Mouse (Mus musculus): ENCODE results near the gene Lingo4. TPM values are rescaled to one million over a fixed set of nuclear protein-coding genes. Genes with fewer than 3 reads are reported as not detected.

The Lingo4 gene
- polyA plus RNA-seq, 1 experiment from 2014 or later: not detected

GRCm38 (mm10) chr3:94391001-94391400, 7.3 kb upstream of the Lingo4 start:
- H3K27me3 ChIP-seq (replicated peaks; ENCODE audit: control insufficient read depth, insufficient read depth, low read length): no peaks in the 10 kb centered on the region
- no peak overlapping the region for H3K27ac ChIP-seq (ENCODE audit: low read depth, low read length)
- WGBS: 70% methylated on average over 5 of the region's 5 CpGs
- no peak overlapping the region for H3K4me3 ChIP-seq (ENCODE audit: low read depth, low read length)
- ATAC-seq (replicated peaks; ENCODE audit: low FRiP score) (no peak), DNase-seq (ENCODE audit: low spot score) (no peak)
- no peaks in the 10 kb centered on the region for H3K36me3 ChIP-seq (ENCODE audit: control insufficient read depth, insufficient read depth, low read length)
- no peaks in the 10 kb centered on the region for H3K9me3 ChIP-seq (ENCODE audit: control insufficient read depth, low read length)
- no peaks in the 10 kb centered on the region for H3K4me1 ChIP-seq (replicated peaks; ENCODE audit: control insufficient read depth, insufficient read depth, low read length)
- H3K9ac ChIP-seq (ENCODE audit: low read depth, low read length): no peak overlapping the region
- no peak overlapping the region for H3K4me2 ChIP-seq

GRCm38 (mm10) chr3:94392128-94392527, 6.2 kb upstream of the Lingo4 start:
- no peak for DNase-seq (ENCODE audit: low spot score)
- no peak overlapping the region for H3K4me3 ChIP-seq (ENCODE audit: low read depth, low read length)

DNA sequence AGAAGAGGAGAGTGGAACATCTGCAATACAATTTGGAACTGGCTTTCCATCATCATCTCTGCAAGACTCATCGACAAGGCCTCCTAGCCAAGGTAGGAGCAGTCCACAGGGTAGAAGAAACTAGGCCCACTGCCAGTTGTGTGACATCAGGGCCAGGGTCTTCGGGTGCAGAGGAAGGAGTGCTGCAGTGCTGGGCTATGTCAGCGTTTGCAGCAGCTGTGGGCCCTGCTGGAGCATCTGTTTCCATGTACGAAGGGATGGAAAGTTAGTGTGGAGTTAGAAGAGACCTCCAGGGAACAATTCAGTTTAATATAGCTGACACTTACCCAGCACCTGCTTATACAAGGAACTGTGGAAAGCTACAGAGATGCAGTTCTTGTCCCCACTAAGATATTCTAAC, 5.3 kb upstream of the Lingo4 start:
- Histone ChIP-seq H3K4me1 (replicated peaks; ENCODE audit: control insufficient read depth, insufficient read depth, low read length) (no peaks in the 10 kb centered on the region), H3K4me2 (no peak overlapping the region), H3K27ac (ENCODE audit: low read depth, low read length) (no peak overlapping the region), H3K9me3 (ENCODE audit: control insufficient read depth, low read length) (no peaks in the 10 kb centered on the region), H3K9ac (ENCODE audit: low read depth, low read length) (no peak overlapping the region), H3K27me3 (replicated peaks; ENCODE audit: control insufficient read depth, insufficient read depth, low read length) (peaks cover 11% of the 10 kb centered on the region; the same call in 1 of the 2 replicates), H3K36me3 (ENCODE audit: control insufficient read depth, insufficient read depth, low read length) (no peaks in the 10 kb centered on the region), H3K4me3 (ENCODE audit: low read depth, low read length) (no peak overlapping the region)
- WGBS: 70% methylated on average over 4 of the region's 4 CpGs
- no peak for ATAC-seq (replicated peaks; ENCODE audit: low FRiP score)
- no peak for DNase-seq (ENCODE audit: low spot score)

More at GRCm38 (mm10) chr3:94392128-94392527, 6.2 kb upstream of the Lingo4 start:
- no peak overlapping the region for H3K27ac ChIP-seq (ENCODE audit: low read depth, low read length)
- no peak overlapping the region for H3K4me2 ChIP-seq
- H3K36me3 ChIP-seq (ENCODE audit: control insufficient read depth, insufficient read depth, low read length): no peaks in the 10 kb centered on the region
- H3K4me1 ChIP-seq (replicated peaks; ENCODE audit: control insufficient read depth, insufficient read depth, low read length): no peaks in the 10 kb centered on the region
- 74% methylated on average over 2 of the region's 2 CpGs for WGBS
- no peak overlapping the region for H3K9ac ChIP-seq (ENCODE audit: low read depth, low read length)
- H3K9me3 ChIP-seq (ENCODE audit: control insufficient read depth, low read length): no peaks in the 10 kb centered on the region
- no peak for ATAC-seq (replicated peaks; ENCODE audit: low FRiP score)
- peaks cover 2% of the 10 kb centered on the region; the same call in 1 of the 2 replicates for H3K27me3 ChIP-seq (replicated peaks; ENCODE audit: control insufficient read depth, insufficient read depth, low read length)

DNA sequence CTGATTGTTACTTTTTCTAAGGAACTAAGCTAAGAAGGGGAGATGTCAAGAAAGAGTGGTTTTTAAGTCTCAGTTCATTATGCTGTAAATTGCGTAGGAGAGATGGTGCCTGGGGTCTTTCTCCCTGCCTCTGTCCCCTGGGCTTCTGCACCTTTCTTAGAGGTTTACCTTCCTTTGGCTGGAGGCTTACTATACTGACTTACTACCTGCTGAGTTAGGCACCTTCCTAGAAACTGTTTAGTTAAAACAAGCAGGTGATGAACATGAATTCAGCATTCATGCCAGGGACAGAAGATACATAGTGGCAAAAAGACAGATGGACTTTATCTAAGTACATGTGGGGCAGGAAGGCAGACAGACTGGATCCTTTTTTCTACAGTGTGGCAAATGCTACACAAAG, 2.0 kb upstream of the Lingo4 start:
- H3K36me3 ChIP-seq (ENCODE audit: control insufficient read depth, insufficient read depth, low read length): no peaks in the 10 kb centered on the region
- H3K4me3 ChIP-seq (ENCODE audit: low read depth, low read length): no peak overlapping the region
- DNase-seq (ENCODE audit: low spot score): no peak
- H3K4me2 ChIP-seq: no peak overlapping the region
- H3K27ac ChIP-seq (ENCODE audit: low read depth, low read length): no peak overlapping the region
- H3K9me3 ChIP-seq (ENCODE audit: control insufficient read depth, low read length): no peaks in the 10 kb centered on the region
- no peak for ATAC-seq (replicated peaks; ENCODE audit: low FRiP score)
- H3K9ac ChIP-seq (ENCODE audit: low read depth, low read length): no peak overlapping the region
- no peaks in the 10 kb centered on the region for H3K4me1 ChIP-seq (replicated peaks; ENCODE audit: control insufficient read depth, insufficient read depth, low read length)
- 54% methylated on average over 1 of the region's 1 CpGs for WGBS
- peaks cover 43% of the 10 kb centered on the region for H3K27me3 ChIP-seq (replicated peaks; ENCODE audit: control insufficient read depth, insufficient read depth, low read length)

- ATAC-seq (replicated peaks; ENCODE audit: low FRiP score): no peak
- WGBS: 73% methylated on average over 4 of the region's 4 CpGs
- Histone ChIP-seq H3K36me3 (ENCODE audit: control insufficient read depth, insufficient read depth, low read length) (no peaks in the 10 kb centered on the region), H3K4me2 (no peak overlapping the region), H3K9ac (ENCODE audit: low read depth, low read length) (no peak overlapping the region), H3K27me3 (replicated peaks; ENCODE audit: control insufficient read depth, insufficient read depth, low read length) (peaks cover 43% of the 10 kb centered on the region), H3K27ac (ENCODE audit: low read depth, low read length) (no peak overlapping the region), H3K9me3 (ENCODE audit: control insufficient read depth, low read length) (no peaks in the 10 kb centered on the region), H3K4me1 (replicated peaks; ENCODE audit: control insufficient read depth, insufficient read depth, low read length) (no peaks in the 10 kb centered on the region), H3K4me3 (ENCODE audit: low read depth, low read length) (no peak overlapping the region)
- no peak for DNase-seq (ENCODE audit: low spot score)
Measured at GRCm38 (mm10) chr3:94396851-94397250, 1.5 kb upstream of the Lingo4 start.

DNA sequence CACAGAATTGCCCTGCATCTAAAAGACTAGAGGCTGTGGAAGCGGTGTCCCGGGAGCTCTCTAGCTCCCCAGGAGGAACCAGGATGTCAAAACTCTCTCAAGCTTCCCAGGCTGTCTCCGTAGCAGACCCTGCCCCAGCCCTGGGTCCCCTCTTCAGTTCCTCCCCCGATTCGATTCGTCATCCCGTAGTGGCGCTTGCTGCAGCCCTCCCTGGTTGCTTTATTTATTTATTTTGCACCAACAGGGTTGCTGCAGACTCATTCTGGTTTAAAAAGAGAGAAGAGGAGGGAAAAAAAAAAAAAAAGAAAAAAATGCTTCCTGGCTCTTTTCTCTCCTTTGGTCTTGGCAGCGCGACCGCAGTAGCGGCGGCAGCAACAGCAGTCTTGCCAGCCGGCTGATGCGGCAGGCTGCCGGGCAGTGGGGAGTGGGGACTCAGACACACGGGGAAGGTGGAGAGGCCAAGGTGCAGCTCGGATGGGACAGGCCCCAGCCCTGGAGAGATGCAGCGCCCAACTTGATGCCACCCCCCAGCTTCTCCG, 695 bp downstream of the Lingo4 start:
- ATAC-seq (replicated peaks; ENCODE audit: low FRiP score) (no peak), DNase-seq (ENCODE audit: low spot score) (peak; percentile 30)
- Histone ChIP-seq H3K36me3 (ENCODE audit: control insufficient read depth, insufficient read depth, low read length) (no peaks in the 10 kb centered on the region), H3K9ac (ENCODE audit: low read depth, low read length) (no peak overlapping the region), H3K27ac (ENCODE audit: low read depth, low read length) (no peak overlapping the region), H3K4me1 (replicated peaks; ENCODE audit: control insufficient read depth, insufficient read depth, low read length) (no peaks in the 10 kb centered on the region), H3K4me3 (ENCODE audit: low read depth, low read length) (no peak overlapping the region), H3K9me3 (ENCODE audit: control insufficient read depth, low read length) (no peaks in the 10 kb centered on the region), H3K27me3 (replicated peaks; ENCODE audit: control insufficient read depth, insufficient read depth, low read length) (peaks cover 49% of the 10 kb centered on the region), H3K4me2 (peak overlapping the region; percentile 42)
- 4% methylated on average over 20 of the region's 20 CpGs for whole genome bisulfite sequencing

- H3K9me3 ChIP-seq (ENCODE audit: control insufficient read depth, low read length): no peaks in the 10 kb centered on the region
- no peak overlapping the region for H3K4me2 ChIP-seq
- no peaks in the 10 kb centered on the region for H3K36me3 ChIP-seq (ENCODE audit: control insufficient read depth, insufficient read depth, low read length)
- H3K4me3 ChIP-seq (ENCODE audit: low read depth, low read length): no peak overlapping the region
- H3K27ac ChIP-seq (ENCODE audit: low read depth, low read length): no peak overlapping the region
- 40% methylated on average over 5 of the region's 5 CpGs for WGBS
- H3K4me1 ChIP-seq (replicated peaks; ENCODE audit: control insufficient read depth, insufficient read depth, low read length): no peaks in the 10 kb centered on the region
- DNase-seq (ENCODE audit: low spot score) (peak; percentile 20), ATAC-seq (replicated peaks; ENCODE audit: low FRiP score) (no peak)
- no peak overlapping the region for H3K9ac ChIP-seq (ENCODE audit: low read depth, low read length)
- H3K27me3 ChIP-seq (replicated peaks; ENCODE audit: control insufficient read depth, insufficient read depth, low read length): peaks cover 55% of the 10 kb centered on the region
Measured at GRCm38 (mm10) chr3:94399663-94400310, 1.5 kb downstream of the Lingo4 start.

GRCm38 (mm10) chr3:94402451-94402850, 4.1 kb downstream of the Lingo4 start:
- peaks cover 57% of the 10 kb centered on the region for H3K27me3 ChIP-seq (replicated peaks; ENCODE audit: control insufficient read depth, insufficient read depth, low read length)
- no peak overlapping the region for H3K9ac ChIP-seq (ENCODE audit: low read depth, low read length)
- no peaks in the 10 kb centered on the region for H3K4me1 ChIP-seq (replicated peaks; ENCODE audit: control insufficient read depth, insufficient read depth, low read length)
- no peak overlapping the region for H3K27ac ChIP-seq (ENCODE audit: low read depth, low read length)
- no peaks in the 10 kb centered on the region for H3K36me3 ChIP-seq (ENCODE audit: control insufficient read depth, insufficient read depth, low read length)
- WGBS: 44% methylated on average over 8 of the region's 8 CpGs
- H3K4me2 ChIP-seq: no peak overlapping the region
- no peak overlapping the region for H3K4me3 ChIP-seq (ENCODE audit: low read depth, low read length)
- DNase-seq (ENCODE audit: low spot score) (no peak), ATAC-seq (replicated peaks; ENCODE audit: low FRiP score) (no peak)
- no peaks in the 10 kb centered on the region for H3K9me3 ChIP-seq (ENCODE audit: control insufficient read depth, low read length)

Data from liver, embryonic 11.5 days (tissue).